In genomic region chr11:20216415-20216814, GRCm38 (mm10) we compare ENCODE assay signal across 16 mouse cellular contexts. TPM values are rescaled to one million over a fixed set of nuclear protein-coding genes. Genes with fewer than 3 reads are reported as not detected.
DNase-seq lines count a peak whose midpoint lies in the region; ATAC-seq and TF ChIP-seq lines count a peak whose summit lies in the region.
"Had no signal": no experiment of that assay in that cellular context is flagged by ENCODE, and none has a peak within 500 bp of the region (broad histone marks: within the 10 kb centered on the region; RNA-seq: fewer than 3 reads in every experiment).

No protein-coding gene starts in this region.

- H3K9me3 ChIP-seq in liver, postnatal 0 days (ENCODE audit: low read length), result no peaks in the 10 kb centered on the region
- no peaks in the 10 kb centered on the region for H3K9me3 ChIP-seq in liver, embryonic 12.5 days (replicated peaks)
- H3K9me3 ChIP-seq: forebrain, embryonic 15.5 days; hindbrain, embryonic 10.5 days; limb, embryonic 13.5 days had no signal

- peaks cover 14% of the 10 kb centered on the region; the same call in 1 of the 2 replicates for H3K4me1 ChIP-seq in liver, postnatal 0 days (ENCODE audit: insufficient read depth)
- peaks cover 18% of the 10 kb centered on the region for H3K4me1 ChIP-seq in liver, embryonic 12.5 days
- H3K4me1 ChIP-seq: hindbrain, embryonic 10.5 days had no signal

- no peak overlapping the region for H3K4me2 ChIP-seq in liver, postnatal 0 days (ENCODE audit: low read depth, low read length)
- H3K4me2 ChIP-seq in liver, embryonic 12.5 days, result no peak overlapping the region
- H3K4me2 ChIP-seq: forebrain, embryonic 15.5 days; limb, embryonic 13.5 days had no signal

- intact Hi-C loops in gastrocnemius, adult 2 months (cut with DNase I), result no loop called here
- intact Hi-C loops in gastrocnemius, postnatal 14 days (cut with DNase I; ENCODE audit: low total_unique reads), result no loop called here

- no peak overlapping the region for H3K4me3 ChIP-seq in gastrocnemius, adult 2 months
- H3K4me3 ChIP-seq in liver, postnatal 0 days (ENCODE audit: low read depth, low read length), result no peak overlapping the region
- no peak overlapping the region for H3K4me3 ChIP-seq in liver, embryonic 12.5 days
- H3K4me3 ChIP-seq: forebrain, embryonic 15.5 days; hindbrain, embryonic 10.5 days; limb, embryonic 13.5 days had no signal

- 83% methylated on average over 4 of the region's 4 CpGs for WGBS in liver, postnatal 0 days (ENCODE audit: insufficient replicate concordance)
- WGBS in liver, embryonic 12.5 days (ENCODE audit: insufficient replicate concordance), result 79% methylated on average over 4 of the region's 4 CpGs

- ATAC-seq in liver, postnatal 0 days, result no peak
- no peak for ATAC-seq in liver, embryonic 12.5 days
- 0 out of 2 replicates have a peak, but pooled peaks have one; percentile 35 for ATAC-seq in neutrophil, adult 5-6 weeks (ENCODE audit: extremely low read depth, insufficient number of reproducible peaks, low FRiP score, poor library complexity, severe bottlenecking)
- ATAC-seq in frontal cortex, adult (ENCODE audit: low TSS enrichment), result no peak
- ATAC-seq: activated CD4-positive, CD25-positive, alpha-beta regulatory T cell, adult 4 months; forebrain, embryonic 15.5 days had no signal

- no peaks in the 10 kb centered on the region for H3K27me3 ChIP-seq in liver, postnatal 0 days (ENCODE audit: insufficient read depth, low read length)
- no peaks in the 10 kb centered on the region for H3K27me3 ChIP-seq in liver, embryonic 12.5 days (replicated peaks)
- H3K27me3 ChIP-seq: forebrain, embryonic 15.5 days; limb, embryonic 13.5 days had no signal

- peak; percentile 52 for TF ChIP-seq CTCF in gastrocnemius, adult 2 months (IDR thresholded peaks at IDR 0.05)
- peak; percentile 46 for TF ChIP-seq CTCF in liver, postnatal 0 days (IDR thresholded peaks at IDR 0.05; ENCODE audit: low read depth)

- H3K9ac ChIP-seq in liver, postnatal 0 days (replicated peaks), result no peak overlapping the region
- no peak overlapping the region for H3K9ac ChIP-seq in liver, embryonic 12.5 days
- H3K9ac ChIP-seq: forebrain, embryonic 15.5 days; limb, embryonic 13.5 days had no signal

- H3K27ac ChIP-seq in gastrocnemius, adult 2 months, result no peak overlapping the region
- no peak overlapping the region for H3K27ac ChIP-seq in liver, postnatal 0 days (ENCODE audit: low read depth)
- H3K27ac ChIP-seq in liver, embryonic 12.5 days, result no peak overlapping the region
- H3K27ac ChIP-seq: forebrain, embryonic 15.5 days; hindbrain, embryonic 10.5 days; limb, embryonic 13.5 days had no signal

- no peak for DNase-seq in gastrocnemius, adult 2 months
- DNase-seq in gastrocnemius, postnatal 14 days, result no peak
- no peak for DNase-seq in liver, postnatal 0 days
- peak; percentile 38 for DNase-seq in ES-CJ7 (ENCODE audit: low read depth, low spot score)
- no peak for DNase-seq in cerebellum, postnatal 10 days
- DNase-seq: cerebellum, adult 9-11 months; layer of hippocampus, postnatal 36 days; lung, postnatal 4 days; right cerebral cortex, postnatal 4 days had no signal

- no peak for TF ChIP-seq EP300 in liver, postnatal 0 days (IDR thresholded peaks at IDR 0.05; ENCODE audit: low read depth)

- H3K36me3 ChIP-seq in liver, postnatal 0 days (replicated peaks; ENCODE audit: insufficient read depth, low read length), result peaks cover 60% of the 10 kb centered on the region
- peaks cover 62% of the 10 kb centered on the region for H3K36me3 ChIP-seq in liver, embryonic 12.5 days

RNA-seq across cellular contexts. Expression of gene Rab1a, which starts 15.2 kb away (rescaled TPM):
- total RNA-seq in gastrocnemius, adult 2 months (2021), result 10 to 100 TPM; 88.6 to 95.4 TPM
- 100 to 1,000 TPM; 103 to 110 TPM for total RNA-seq in gastrocnemius, postnatal 14 days (2021)
- polyA plus RNA-seq in liver, postnatal 0 days (2015; fragmentation: Nextera tagmentation; extraction: Ambion mirVana), result 141 and 143 TPM in 2 replicates
- 130 and 132 TPM in 2 replicates for polyA plus RNA-seq in liver, embryonic 12.5 days (2016; fragmentation: Nextera tagmentation; extraction: Ambion mirVana)
- 93.7 and 116 TPM in 2 replicates for total RNA-seq in neutrophil, adult 5-6 weeks (2017)

RNA-seq across cellular contexts. Expression of gene Cep68, which starts 32.8 kb away (rescaled TPM):
- 10 to 100 TPM; 30.8 to 36.1 TPM for total RNA-seq in gastrocnemius, adult 2 months (2021)
- total RNA-seq in gastrocnemius, postnatal 14 days (2021), result 10 to 100 TPM; 23.8 to 24.4 TPM
- 4.8 and 4.9 TPM in 2 replicates for polyA plus RNA-seq in liver, postnatal 0 days (2015; fragmentation: Nextera tagmentation; extraction: Ambion mirVana)
- 14.3 and 15.1 TPM in 2 replicates for polyA plus RNA-seq in liver, embryonic 12.5 days (2016; fragmentation: Nextera tagmentation; extraction: Ambion mirVana)
- total RNA-seq in neutrophil, adult 5-6 weeks (2017), result 30.8 and 34.4 TPM in 2 replicates
